Mouse (Mus musculus) liver, embryonic 14.5 days (tissue): ENCODE results near the gene Olfr1417.

ENCODE experiments used
- CTCF ChIP-seq: IDR thresholded peaks from 2 replicates; pipeline ENCODE4 v1.5.1; 2016; ENCODE audit warnings: antibody characterized with exemption, low read depth, control low read depth
- EP300 ChIP-seq: IDR thresholded peaks from 2 replicates; pipeline ENCODE4 v1.6.1; 2016; ENCODE audit warnings: antibody characterized with exemption, low read depth

DNA sequence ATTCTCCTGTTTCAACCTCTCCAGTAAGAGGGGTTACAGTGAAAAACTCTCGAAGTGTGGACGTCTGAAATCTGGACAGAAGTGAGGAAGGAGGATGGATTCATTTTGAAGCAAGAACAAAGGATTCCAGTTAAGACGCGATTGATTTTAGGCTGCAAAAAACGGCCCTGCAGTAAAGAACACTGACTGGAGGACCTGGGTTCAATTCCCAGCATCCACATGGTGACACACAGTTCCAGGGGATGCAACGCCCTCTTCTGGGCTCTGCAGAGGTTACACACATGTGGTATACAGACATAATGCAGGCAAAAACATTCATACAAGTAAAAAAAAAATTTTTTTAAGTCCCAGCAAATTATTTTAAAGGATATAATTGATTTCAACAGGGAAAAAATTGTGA lies 18.8 kb downstream of the Olfr1417 start:
- TF ChIP-seq CTCF: no peak
- no peak for TF ChIP-seq EP300
